Mouse (Mus musculus) spleen, adult 2 months (tissue): ENCODE measurements around the gene Gldn.

ENCODE experiments used
- CTCF ChIP-seq: fragments of 200-500 bp; IDR thresholded peaks from 2 replicates; pipeline ENCODE4 v1.5.1; 2011; ENCODE audit warnings: mild to moderate bottlenecking, inconsistent platforms; ENCODE audit not compliant: insufficient read depth, insufficient read length, insufficient replicate concordance; ENCODE audit errors: extremely low read depth
- POLR2A ChIP-seq: fragments of 200-500 bp; IDR thresholded peaks from 2 replicates; pipeline ENCODE4 v1.6.1; 2011; ENCODE audit warnings: low read depth, low read length, inconsistent platforms

DNA sequence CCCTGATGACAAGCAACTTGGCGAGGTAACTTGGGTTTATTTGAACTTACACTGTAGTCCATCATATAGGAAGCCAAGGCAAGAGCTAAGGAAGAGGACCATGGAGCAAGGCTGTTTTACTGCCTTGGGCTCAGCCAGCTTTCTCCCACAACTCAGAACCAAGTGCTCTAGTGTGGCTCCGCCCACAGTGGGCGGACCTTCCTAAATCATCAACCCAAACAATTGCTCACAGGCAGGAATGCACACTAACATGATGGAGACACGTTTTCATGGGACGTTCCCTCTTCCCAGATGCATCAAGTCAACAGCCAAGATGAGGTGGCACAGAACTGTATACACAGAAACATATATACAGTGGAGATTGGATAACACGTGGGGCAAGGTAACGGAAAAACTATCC is 55.7 kb downstream of the Gldn start:
- TF ChIP-seq POLR2A: no peak
- TF ChIP-seq CTCF: no peak
